Mouse (Mus musculus) brown adipose tissue, adult 24 weeks (tissue): ENCODE results near the gene Mvb12a. TPM values are rescaled to one million over a fixed set of nuclear protein-coding genes. Genes with fewer than 3 reads are reported as not detected.

Experiments used
- H3K27ac ChIP-seq: fragments of 200-500 bp; replicated peaks from 2 replicates; pipeline ENCODE4 v1.5.1; 2012; ENCODE audit warnings: low read depth, mild to moderate bottlenecking, low read length
- H3K4me1 ChIP-seq: fragments of 200-500 bp; 2 replicates; pipeline ENCODE4 v1.6.1; 2012; ENCODE audit warnings: low read length, mixed read lengths; ENCODE audit not compliant: control insufficient read depth, insufficient read depth, insufficient read length
- H3K4me3 ChIP-seq: fragments of 200-500 bp; 2 replicates; pipeline ENCODE4 v1.5.1; 2012; ENCODE audit warnings: low read depth, mild to moderate bottlenecking, low read length, moderate library complexity; ENCODE audit not compliant: insufficient read depth
- polyA plus RNA-seq: library from polyadenylated mRNA; stranded (reverse); fragments of >200 nt; gene quantifications from 2 replicates; pipeline ENCODE4 v1.2.4, GENCODE M21; 2012; ENCODE audit not compliant: missing spikeins, insufficient read depth, insufficient read length

The Mvb12a gene
- polyA plus RNA-seq, 1 experiment = 29.7 TPM

- H3K4me3 ChIP-seq = peak overlapping the region; percentile 84
- H3K27ac ChIP-seq = no peak overlapping the region
- H3K4me1 ChIP-seq = peaks cover 12% of the 10 kb centered on the region
These were observed 48.3 kb downstream of the Mvb12a start for GRCm38 (mm10) chr8:71591017-71591416.

- Histone ChIP-seq H3K27ac (peak within 1 kb of the TSS; percentile 88), H3K4me3 (peak within 1 kb of the TSS; percentile 84), H3K4me1 (peaks cover 12% of the 10 kb centered on the region)
These were observed 49.0 kb downstream of the Mvb12a start, which contains the start of gene Pgls for GRCm38 (mm10) chr8:71591471-71592373. Gene Pgls (plus strand): TSS chr8:71592176.

- Histone ChIP-seq H3K4me3 (peak overlapping the region; percentile 84), H3K4me1 (peaks cover 12% of the 10 kb centered on the region)
These were observed 49.9 kb downstream of the Mvb12a start for GRCm38 (mm10) chr8:71592374-71593170.

GRCm38 (mm10) chr8:71593556-71594323, 51.0 kb downstream of the Mvb12a start:
- peak overlapping the region; percentile 88; the same call in 1 of the 2 replicates for H3K27ac ChIP-seq
- peaks cover 12% of the 10 kb centered on the region for H3K4me1 ChIP-seq
- no peak overlapping the region for H3K4me3 ChIP-seq

More at GRCm38 (mm10) chr8:71592374-71593170, 49.9 kb downstream of the Mvb12a start:
- peak overlapping the region; percentile 88 for H3K27ac ChIP-seq

GRCm38 (mm10) chr8:71594324-71594722, 51.6 kb downstream of the Mvb12a start:
- Histone ChIP-seq H3K4me1 (peaks cover 12% of the 10 kb centered on the region), H3K4me3 (no peak overlapping the region), H3K27ac (no peak overlapping the region)

GRCm38 (mm10) chr8:71595862-71596261, 53.1 kb downstream of the Mvb12a start:
- no peak overlapping the region for H3K27ac ChIP-seq
- H3K4me1 ChIP-seq = peaks cover 12% of the 10 kb centered on the region
- H3K4me3 ChIP-seq = no peak overlapping the region

- Histone ChIP-seq H3K27ac (no peak overlapping the region), H3K4me1 (peaks cover 10% of the 10 kb centered on the region), H3K4me3 (no peak overlapping the region)
These were observed 53.7 kb downstream of the Mvb12a start for GRCm38 (mm10) chr8:71596384-71596783.

GRCm38 (mm10) chr8:71596798-71597197, 54.1 kb downstream of the Mvb12a start:
- H3K27ac ChIP-seq = no peak overlapping the region
- H3K4me1 ChIP-seq = peaks cover 10% of the 10 kb centered on the region
- H3K4me3 ChIP-seq = no peak overlapping the region

- no peak within 1 kb of the TSS for H3K27ac ChIP-seq
- peaks cover 10% of the 10 kb centered on the region for H3K4me1 ChIP-seq
- no peak within 1 kb of the TSS for H3K4me3 ChIP-seq
These were observed 54.7 kb downstream of the Mvb12a start, which contains the start of gene Fam129c for GRCm38 (mm10) chr8:71597451-71597850. Gene Fam129c (plus strand): TSS chr8:71597648.

Other genes starting within 250 kb of the Mvb12a start
- gene Use1, start 176.1 kb upstream of the Mvb12a start, polyA plus RNA-seq = 116 and 173 TPM in 2 replicates
- 8.3 and 9.1 TPM in 2 replicates for gene Ocel1, start 171.6 kb upstream of the Mvb12a start, polyA plus RNA-seq
- gene Nr2f6, start 161.0 kb upstream of the Mvb12a start, polyA plus RNA-seq = 43.4 and 56.0 TPM in 2 replicates
- 12.8 and 20.7 TPM in 2 replicates for gene Ushbp1, start 147.1 kb upstream of the Mvb12a start, polyA plus RNA-seq
- gene Babam1, start 146.1 kb upstream of the Mvb12a start, polyA plus RNA-seq = 78.3 and 79.0 TPM in 2 replicates
- not detected in 2 replicates for gene Ankle1, start 136.9 kb upstream of the Mvb12a start, polyA plus RNA-seq
- gene Abhd8, start 79.3 kb upstream of the Mvb12a start, polyA plus RNA-seq = 2.2 and 2.6 TPM in 2 replicates
- gene Mrpl34, start 78.0 kb upstream of the Mvb12a start, polyA plus RNA-seq = 313 and 378 TPM in 2 replicates
- gene Dda1, start 73.7 kb upstream of the Mvb12a start, polyA plus RNA-seq = 23.6 and 34.4 TPM in 2 replicates
- 7.3 and 9.3 TPM in 2 replicates for gene Ano8, start 57.0 kb upstream of the Mvb12a start, polyA plus RNA-seq
- gene Gtpbp3, start 54.8 kb upstream of the Mvb12a start, polyA plus RNA-seq = 6.7 and 9.1 TPM in 2 replicates
- gene Plvap, start 31.2 kb upstream of the Mvb12a start, polyA plus RNA-seq = 4.3 and 6.1 TPM in 2 replicates
- gene Ccdc194, start 17.2 kb upstream of the Mvb12a start, polyA plus RNA-seq = not detected in 2 replicates
- 17.3 and 38.4 TPM in 2 replicates for gene Bst2, start 5.5 kb upstream of the Mvb12a start, polyA plus RNA-seq
- gene Tmem221, start 15.9 kb downstream of the Mvb12a start, polyA plus RNA-seq = not detected in 2 replicates
- 0.50 and 1.5 TPM in 2 replicates for gene Nxnl1, start 23.7 kb downstream of the Mvb12a start, polyA plus RNA-seq
- 71.7 and 118 TPM in 2 replicates for gene Slc27a1, start 26.0 kb downstream of the Mvb12a start, polyA plus RNA-seq
- gene Pgls, start 49.3 kb downstream of the Mvb12a start, polyA plus RNA-seq = 181 and 189 TPM in 2 replicates
- gene Fam129c, start 54.7 kb downstream of the Mvb12a start, polyA plus RNA-seq = 1.5 TPM in 1 of 2 replicates, not detected in the other
- 15.1 and 20.1 TPM in 2 replicates for gene Colgalt1, start 68.1 kb downstream of the Mvb12a start, polyA plus RNA-seq
- 0.32 and 1.6 TPM in 2 replicates for gene Unc13a, start 128.8 kb downstream of the Mvb12a start, polyA plus RNA-seq
- gene Jak3, start 133.4 kb downstream of the Mvb12a start, polyA plus RNA-seq = 13.9 and 14.6 TPM in 2 replicates
- gene Insl3, start 146.3 kb downstream of the Mvb12a start, polyA plus RNA-seq = 2.5 and 5.9 TPM in 2 replicates
- 1.5 and 2.8 TPM in 2 replicates for gene B3gnt3, start 158.9 kb downstream of the Mvb12a start, polyA plus RNA-seq
- not detected in 2 replicates for gene Fcho1, start 182.8 kb downstream of the Mvb12a start, polyA plus RNA-seq